Mouse (Mus musculus) layer of hippocampus, postnatal 14 days (tissue): ENCODE measurements at regions not wholly inside any gene's neighbourhood (a gene's known extent, or its start where the extent isn't known, plus 50 kb on each side); places are given as distances from the start of the nearest gene placed in this dataset.
"Not testable (repeated sequence)": the region's sequence is repeated elsewhere in the genome, so short reads cannot be mapped to it uniquely, and the experiment has no call there.

Experiments used
- DNase-seq, 2 experiments: peaks; one replicate each; pipeline ENCODE4 v3.0.0; 2021 to 2022; ENCODE audit warnings: low spot score in 2 of 2, mixed read lengths in 1 of 2

- no peak for DNase-seq
These were observed 426.2 kb upstream of the Zfp507 start for GRCm38 (mm10) chr7:36229031-36229430.

- DNase-seq, result no peak
These were observed 421.6 kb upstream of the Zfp507 start for GRCm38 (mm10) chr7:36224416-36224815.

GRCm38 (mm10) chr7:36218386-36218785 lies 415.6 kb upstream of the Zfp507 start:
- no peak for DNase-seq

- no peak for DNase-seq
These were observed 407.2 kb upstream of the Zfp507 start for GRCm38 (mm10) chr7:36210034-36210433.

DNA sequence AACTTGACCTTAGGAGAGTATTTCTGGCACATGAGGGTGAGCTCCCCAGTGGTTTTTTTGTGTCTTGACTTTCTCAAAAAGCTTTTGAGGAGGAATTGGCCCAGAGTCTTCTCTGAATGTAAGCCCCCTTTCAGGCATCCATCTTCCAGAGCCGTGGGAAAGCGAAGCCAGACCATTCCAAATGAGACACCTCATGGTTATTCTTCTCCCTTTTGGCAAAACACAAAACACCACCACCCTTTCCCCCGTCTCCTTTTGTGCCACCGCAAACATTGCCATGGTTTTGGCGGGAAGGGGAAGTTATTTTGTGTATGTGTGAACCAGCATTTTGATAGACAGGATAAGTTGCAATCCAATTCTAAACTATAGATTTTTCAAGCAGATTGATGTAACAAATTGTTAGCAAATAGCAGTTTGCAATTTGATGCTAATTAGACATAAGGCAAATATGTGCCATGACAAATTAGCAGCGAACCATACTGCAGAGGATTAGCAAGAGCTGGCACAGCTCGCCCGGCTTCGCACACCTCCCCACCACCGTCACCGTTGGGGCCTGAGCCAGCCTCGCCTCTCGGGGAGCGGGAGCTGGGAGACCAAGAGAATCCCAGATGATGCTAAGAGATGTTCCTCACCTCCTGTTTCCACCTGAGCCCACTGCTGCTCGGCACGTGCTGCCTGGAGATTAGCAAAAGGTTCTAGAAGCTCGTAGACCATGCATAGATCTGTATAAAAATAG lies 404.9 kb upstream of the Zfp507 start:
- DNase-seq, result peak in 1 of 2 experiments; percentile 13

- DNase-seq, result no peak
These were observed 395.4 kb upstream of the Zfp507 start for GRCm38 (mm10) chr7:36198091-36198700.

- DNase-seq, result no peak
These were observed 393.4 kb upstream of the Zfp507 start for GRCm38 (mm10) chr7:36196154-36196720.

- no peak for DNase-seq
These were observed 389.8 kb upstream of the Zfp507 start for GRCm38 (mm10) chr7:36192645-36193044.

DNA sequence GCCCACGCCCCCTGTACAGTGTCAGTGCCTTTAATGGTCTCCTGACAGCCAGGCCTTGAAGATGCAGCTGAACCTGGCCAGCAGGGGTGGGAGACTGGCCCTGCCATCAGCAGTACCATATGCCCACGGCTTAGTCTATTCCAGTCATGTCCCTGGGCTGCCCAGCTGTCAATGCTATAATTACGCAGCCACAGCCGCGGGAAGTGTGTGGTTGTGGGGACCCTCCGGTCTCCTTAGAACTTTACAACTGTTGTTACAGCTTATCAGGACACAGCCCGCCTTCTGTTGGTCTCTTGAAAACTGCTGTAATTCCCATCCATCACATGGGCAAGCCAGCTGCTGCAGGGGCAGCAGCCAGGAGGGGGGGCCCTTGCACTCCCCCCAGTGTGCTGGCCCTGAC lies 375.1 kb upstream of the Zfp507 start:
- DNase-seq, result no peak

- DNase-seq, result peak in 1 of 2 experiments; percentile 19
These were observed 372.5 kb upstream of the Zfp507 start for GRCm38 (mm10) chr7:36175296-36175695.

DNA sequence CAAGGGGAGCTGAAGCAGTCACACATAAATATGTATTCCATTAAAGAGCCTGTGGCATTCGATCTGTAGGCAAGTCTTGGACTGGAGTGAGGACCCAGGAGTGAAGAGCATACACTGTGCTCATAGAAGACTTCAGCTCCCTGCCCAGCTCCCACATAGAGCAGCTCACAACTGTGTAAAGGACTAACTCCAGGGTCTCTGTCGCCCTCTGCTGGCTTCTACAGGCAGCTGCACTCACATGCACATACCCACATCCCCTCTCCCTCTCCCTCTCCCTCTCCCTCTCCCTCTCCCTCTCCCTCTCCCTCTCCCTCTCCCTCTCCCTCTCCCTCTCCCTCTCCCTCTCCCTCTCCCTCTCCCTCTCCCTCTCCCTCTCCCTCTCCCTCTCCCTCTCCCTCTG lies 369.7 kb upstream of the Zfp507 start:
- not testable (repeated sequence) for DNase-seq

DNA sequence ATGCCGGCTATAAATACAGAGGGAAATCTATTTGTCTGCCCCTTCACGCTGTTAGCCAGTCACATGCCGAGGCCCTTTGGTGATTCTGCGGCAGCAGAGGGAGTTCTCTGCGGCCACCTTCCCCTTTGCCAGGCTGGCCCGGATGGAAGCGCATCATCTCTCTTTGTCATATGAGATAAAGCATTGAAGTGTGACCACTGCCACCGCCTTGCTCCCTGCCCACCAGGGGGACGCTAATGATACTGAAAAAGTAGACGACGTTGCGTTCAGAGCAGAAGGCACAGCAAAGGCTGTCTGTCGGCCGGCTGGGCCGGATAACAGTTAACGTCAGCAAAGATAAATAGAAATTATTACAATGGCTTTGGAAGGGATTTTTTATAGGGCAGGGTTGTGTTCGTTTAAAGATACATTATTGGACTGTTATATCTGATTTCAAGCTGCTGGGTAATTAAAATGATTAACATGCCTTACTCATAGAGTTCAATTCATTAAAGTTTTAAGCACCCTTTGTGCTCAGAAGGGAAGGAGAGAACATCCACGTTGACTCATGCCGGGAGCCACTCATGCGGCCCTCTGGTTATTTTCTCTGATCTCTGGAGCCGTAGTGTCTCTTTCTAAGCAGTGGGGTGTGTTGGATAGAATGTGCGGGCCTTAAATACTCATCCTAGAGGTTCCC lies 354.6 kb upstream of the Zfp507 start:
- DNase-seq, result no peak

DNA sequence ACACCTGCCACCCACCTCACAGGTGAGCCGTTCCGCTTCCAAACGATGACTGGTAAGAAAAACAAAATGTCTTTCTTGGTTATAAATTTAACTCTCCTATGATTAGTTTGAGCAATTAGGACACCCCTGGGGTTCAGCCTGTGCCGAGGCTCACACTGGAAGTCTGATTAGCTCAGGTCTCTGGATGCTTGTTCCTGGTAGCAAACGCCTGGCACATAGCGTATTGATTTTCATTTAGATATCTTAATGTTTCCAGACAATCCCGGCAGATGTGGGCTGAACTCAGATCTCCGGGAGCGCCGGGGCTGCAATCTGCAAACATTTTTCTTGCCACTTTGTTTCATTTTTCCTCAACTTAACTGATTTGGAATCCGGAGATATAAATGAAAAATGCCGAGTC lies 353.8 kb upstream of the Zfp507 start:
- no peak for DNase-seq

DNA sequence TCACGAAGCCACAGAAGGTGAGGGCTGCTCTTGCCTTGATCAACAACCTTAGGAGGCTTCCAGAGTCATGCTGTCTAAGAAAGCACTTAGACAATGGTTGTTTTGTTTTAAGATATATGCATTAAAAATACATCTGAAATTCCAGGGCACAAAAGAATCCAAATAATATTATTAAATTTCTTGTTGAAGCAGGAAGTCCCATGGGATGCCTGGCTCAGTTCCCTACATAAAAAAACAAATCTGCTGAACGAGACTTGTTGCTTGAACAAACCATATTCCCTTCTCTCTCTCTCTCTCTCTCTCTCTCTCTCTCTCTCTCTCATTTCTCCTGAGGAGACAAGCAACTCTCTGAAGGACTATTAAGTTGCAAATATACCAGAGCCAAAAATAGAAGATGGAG lies 352.8 kb upstream of the Zfp507 start:
- DNase-seq, result no peak

DNA sequence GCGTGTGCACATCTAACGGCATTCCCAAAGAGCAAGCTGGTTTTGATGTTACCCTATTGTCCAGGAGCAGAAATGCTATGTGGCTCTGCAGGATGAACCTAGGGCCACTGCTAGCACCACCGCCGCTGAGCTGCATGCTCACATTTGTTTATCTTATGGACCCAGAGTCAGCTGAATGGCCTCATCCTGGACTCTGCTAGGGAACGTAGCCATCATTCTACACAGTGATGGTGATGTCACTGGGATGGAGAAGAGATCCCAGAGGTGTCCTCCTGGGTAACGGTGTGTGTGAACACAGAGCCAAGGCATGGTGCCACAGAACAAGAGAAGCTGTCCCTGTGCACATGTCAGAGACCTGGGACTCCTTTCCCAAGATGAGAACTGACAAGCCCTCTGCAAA lies 352.4 kb upstream of the Zfp507 start:
- DNase-seq, result no peak

DNA sequence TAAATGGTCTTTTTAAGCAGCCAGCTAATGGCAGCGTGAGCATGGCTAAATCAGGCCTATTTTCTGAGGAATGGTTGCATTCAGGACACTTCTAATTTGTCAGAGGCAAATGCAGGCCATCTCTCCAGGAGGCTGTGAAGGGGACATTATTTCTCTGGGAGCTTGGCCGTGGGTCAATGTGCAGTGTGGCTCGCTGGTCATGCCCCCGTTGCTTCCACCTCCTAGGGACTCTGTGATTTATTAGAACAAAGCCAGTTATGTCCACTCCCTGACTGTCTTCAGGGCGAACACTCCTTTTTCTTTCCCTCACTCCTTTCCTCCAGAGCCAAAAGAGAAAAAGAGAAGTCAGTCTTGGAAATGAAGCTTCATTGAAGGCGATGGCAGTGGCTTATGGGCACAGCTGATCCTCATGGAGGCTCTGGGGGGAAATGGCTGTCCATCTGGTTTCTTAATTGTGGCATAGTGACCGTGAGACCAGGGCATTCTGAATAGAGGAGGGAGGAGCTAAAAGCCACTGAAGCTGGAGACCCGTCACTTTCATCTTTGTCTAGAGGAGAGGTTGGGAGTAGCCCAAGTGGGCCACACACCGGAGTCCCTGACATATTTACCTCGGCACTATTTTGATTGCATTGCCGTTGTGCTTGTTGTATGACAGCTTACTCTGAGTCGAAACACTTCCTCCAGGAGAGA lies 348.2 kb upstream of the Zfp507 start:
- DNase-seq, result no peak

DNA sequence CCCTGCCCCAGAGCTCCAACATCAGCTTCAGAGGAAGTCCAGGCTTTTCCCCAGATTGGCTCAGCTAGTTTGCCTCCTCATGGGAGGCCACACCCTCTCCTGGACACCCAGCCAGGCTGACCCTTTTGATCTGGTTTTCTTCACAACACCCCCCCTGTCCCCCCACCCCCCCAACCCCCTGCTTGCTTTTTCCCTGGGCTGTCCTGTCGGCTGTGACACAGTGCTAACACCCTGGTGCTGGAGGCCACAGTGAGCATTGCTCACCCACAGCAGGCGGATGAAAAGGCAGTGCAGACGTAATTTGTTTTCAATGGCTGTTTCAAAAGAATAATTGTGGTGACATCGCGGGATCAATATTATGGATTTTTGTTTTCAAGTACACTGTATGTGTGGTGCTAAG lies 333.8 kb upstream of the Zfp507 start:
- no peak for DNase-seq

GRCm38 (mm10) chr7:36134557-36134956 lies 331.8 kb upstream of the Zfp507 start:
- DNase-seq, result no peak

GRCm38 (mm10) chr7:36133658-36134143 lies 330.9 kb upstream of the Zfp507 start:
- DNase-seq, result peak; percentile 7 to 9

GRCm38 (mm10) chr7:36133026-36133425 lies 330.2 kb upstream of the Zfp507 start:
- DNase-seq, result no peak

DNA sequence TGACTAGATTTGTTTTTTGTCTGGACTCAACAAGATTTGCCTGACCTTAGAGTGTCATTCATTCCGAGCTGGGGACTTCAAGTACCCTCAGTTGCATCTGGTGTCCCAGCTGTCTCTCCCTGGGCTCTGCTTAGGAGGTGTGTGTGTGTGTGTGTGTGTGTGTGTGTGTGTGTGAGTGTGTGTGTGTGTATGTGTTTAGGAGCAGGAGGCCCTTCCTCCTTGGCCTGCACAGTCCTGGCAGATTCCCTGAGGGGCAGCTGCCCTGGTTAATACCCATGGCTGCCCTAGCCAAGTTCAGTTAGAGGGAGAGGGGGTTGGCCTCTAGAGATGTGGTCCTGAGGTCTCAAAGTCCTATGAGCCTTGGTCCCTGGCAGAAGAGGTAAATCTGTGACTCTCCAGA lies 329.8 kb upstream of the Zfp507 start:
- DNase-seq, result no peak
